Mouse (Mus musculus) left cerebral cortex, adult 8-10 months (tissue): ENCODE results near the gene Tcte1. TPM values are rescaled to one million over a fixed set of nuclear protein-coding genes. Genes with fewer than 3 reads are reported as not detected.

ENCODE experiments used
- DNase-seq, 2 experiments: peaks; one replicate each; pipeline ENCODE4 v3.0.0; 2022; ENCODE audit warnings: low spot score in 2 of 2
- total RNA-seq, 4 experiments: library from RNA; stranded (reverse); gene quantifications; 2 replicates each; pipeline ENCODE4 v1.2.4; 2022

Tcte1 gene
- total RNA-seq, 4 experiments from 2014 or later, result 1.3 to 1.7 (median 1.4) TPM

- peak in 1 of 2 experiments; percentile 77 for DNase-seq
Observed at GRCm38 (mm10) chr17:45584096-45584896, 61.1 kb downstream of the Tcte1 start.

- peak in 1 of 2 experiments; percentile 66 for DNase-seq
Observed at GRCm38 (mm10) chr17:45584939-45585678, 61.9 kb downstream of the Tcte1 start.

GRCm38 (mm10) chr17:45585725-45586448 is 62.7 kb downstream of the Tcte1 start:
- no peak for DNase-seq

- DNase-seq, result no peak
Observed at GRCm38 (mm10) chr17:45586449-45586837, 63.2 kb downstream of the Tcte1 start.

GRCm38 (mm10) chr17:45588370-45588769 is 65.1 kb downstream of the Tcte1 start:
- DNase-seq, result no peak

- DNase-seq, result no peak
Observed at GRCm38 (mm10) chr17:45589236-45589635, 66.0 kb downstream of the Tcte1 start.

GRCm38 (mm10) chr17:45589844-45590243 is 66.6 kb downstream of the Tcte1 start:
- no peak for DNase-seq

GRCm38 (mm10) chr17:45590410-45590809 is 67.2 kb downstream of the Tcte1 start:
- DNase-seq, result no peak

- DNase-seq, result no peak
Observed at GRCm38 (mm10) chr17:45591701-45592605, 68.7 kb downstream of the Tcte1 start.

Other genes starting within 250 kb of the Tcte1 start
- 10 to 100 TPM; 50.9 to 62.6 (median 52.9) TPM for gene Cdc5l, start 89.7 kb upstream of the Tcte1 start, total RNA-seq
- 1 to 10 TPM; 6.2 to 7.8 (median 6.9) TPM for gene Spats1, start 48.0 kb upstream of the Tcte1 start, total RNA-seq
- gene Aars2, start 16.6 kb upstream of the Tcte1 start, total RNA-seq, result 10 to 100 TPM; 22.0 to 25.1 (median 22.8) TPM
- 100 to 1,000 TPM in 3 of 4 experiments, 10 to 100 TPM in 1; 97.9 to 110 (median 100) TPM for gene Tmem151b, start 26.2 kb downstream of the Tcte1 start, total RNA-seq
- gene Nfkbie, start 32.3 kb downstream of the Tcte1 start, total RNA-seq, result 1 to 10 TPM; 2.1 to 3.2 (median 2.5) TPM
- gene Slc35b2, start 40.4 kb downstream of the Tcte1 start, total RNA-seq, result 10 to 100 TPM; 26.8 to 33.4 (median 29.4) TPM
- gene Hsp90ab1, start 49.8 kb downstream of the Tcte1 start, total RNA-seq, result 1,000 to 10,000 TPM; 1,476 to 1,616 (median 1,547) TPM
- gene Slc29a1, start 76.2 kb downstream of the Tcte1 start, total RNA-seq, result 10 to 100 TPM; 27.4 to 32.1 (median 29.5) TPM
- not detected for gene Mymx, start 78.7 kb downstream of the Tcte1 start, total RNA-seq
- gene Capn11, start 135.9 kb downstream of the Tcte1 start, total RNA-seq, result 1 to 10 TPM in 1 of 4 experiments, under 1 TPM in 2, not detected in 1; 0.43 to 1.7 (median 0.54) TPM
- gene Mrpl14, start 162.9 kb downstream of the Tcte1 start, total RNA-seq, result 10 to 100 TPM; 40.5 to 45.5 (median 42.1) TPM
- 100 to 1,000 TPM; 157 to 171 (median 165) TPM for gene Tmem63b, start 163.5 kb downstream of the Tcte1 start, total RNA-seq
- 1 to 10 TPM in 1 of 4 experiments, under 1 TPM in 1, not detected in 2; 0.73 to 1.1 TPM for gene 1600014C23Rik, start 210.4 kb downstream of the Tcte1 start, total RNA-seq